Mouse (Mus musculus) C2C12 (cell line): ENCODE measurements at regions not wholly inside any gene's neighbourhood (a gene's known extent, or its start where the extent isn't known, plus 50 kb on each side); places are given as distances from the start of the nearest gene placed in this dataset.

Source experiments
- CTCF ChIP-seq: IDR thresholded peaks from one replicate; pipeline ENCODE4 v1.5.1; 2011; ENCODE audit not compliant: control insufficient read depth, insufficient read depth, insufficient read length
- MYOD1 ChIP-seq: IDR thresholded peaks from one replicate; pipeline ENCODE4 v1.6.1; 2011; ENCODE audit warnings: low read depth; ENCODE audit not compliant: control insufficient read depth, insufficient read length
- MYOG ChIP-seq: IDR thresholded peaks from one replicate; pipeline ENCODE4 v1.6.1; 2011; ENCODE audit not compliant: control insufficient read depth, insufficient read length; ENCODE audit errors: extremely low read depth
- USF1 ChIP-seq: IDR thresholded peaks from one replicate; pipeline ENCODE4 v1.6.1; 2011; ENCODE audit warnings: low read depth, mild to moderate bottlenecking, control low read depth, moderate library complexity

GRCm38 (mm10) chr3:151889738-151890137 is 52.3 kb upstream of the Ptgfr start:
- TF ChIP-seq MYOD1: no peak
- TF ChIP-seq USF1: no peak
- no peak for TF ChIP-seq CTCF
- TF ChIP-seq MYOG: no peak
